20 mouse cellular contexts compared by ENCODE assay signal in the genomic region with DNA sequence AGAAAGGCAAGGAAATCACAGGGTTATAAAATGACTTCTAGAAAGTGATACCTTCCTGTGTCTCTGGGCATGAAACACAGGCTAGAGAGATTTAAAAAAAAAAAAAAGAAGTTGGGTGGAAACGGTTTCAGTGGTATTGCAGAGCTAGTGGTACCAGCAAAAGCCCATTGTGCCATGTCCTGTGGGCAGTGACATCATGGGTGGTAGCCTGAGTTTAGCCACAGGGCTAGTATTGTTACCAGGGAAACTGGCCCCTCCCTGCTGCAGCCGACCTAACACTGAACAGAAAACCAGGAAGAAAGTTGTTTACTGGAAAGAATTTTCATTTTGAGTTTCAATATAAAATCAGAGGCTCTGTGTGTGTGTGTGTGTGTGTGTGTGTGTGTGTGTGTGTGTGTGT.
DNase-seq lines count a peak whose midpoint lies in the region; ATAC-seq and TF ChIP-seq lines count a peak whose summit lies in the region.
"Had no signal": no experiment of that assay in that cellular context is flagged by ENCODE, and none has a peak within 500 bp of the region (broad histone marks: within the 10 kb centered on the region; RNA-seq: fewer than 3 reads in every experiment).

No protein-coding gene starts in this region.

- 37% methylated on average over 2 of the region's 2 CpGs for WGBS in lung, adult 2 months

- no peaks in the 10 kb centered on the region for H3K4me1 ChIP-seq in lung, adult 2 months (ENCODE audit: control insufficient read depth, insufficient read depth, low read length)
- H3K4me1 ChIP-seq: embryonic facial prominence, embryonic 13.5 days; neural tube, embryonic 15.5 days had no signal

- ATAC-seq in hematopoietic stem cell, adult 5-6 weeks (replicated peaks in 1 of 2; ENCODE audit: insufficient read depth in 1 of 2, low FRiP score in 2 of 2, low TSS enrichment in 1 of 2, low read depth in 1 of 2, poor library complexity in 2 of 2, severe bottlenecking in 2 of 2) = peak; percentile 90 to 96; a peak in 3 of 4 replicates
- peak; percentile 98 for ATAC-seq in megakaryocyte, adult 5-6 weeks (ENCODE audit: poor library complexity, severe bottlenecking)
- no peak for ATAC-seq in frontal cortex, adult (ENCODE audit: low TSS enrichment)

- peak; percentile 26 to 35 for DNase-seq in lung, adult 18-20 months
- no peak for DNase-seq in lung, adult 2 months
- DNase-seq in left cerebral cortex, postnatal 25 days (ENCODE audit: low spot score in 2 of 2) = no peak
- DNase-seq in cerebellum, adult 11 months = no peak
- no peak for DNase-seq in cerebellum, adult 9-10 months
- DNase-seq: adrenal gland, adult 8-10 months; cerebellum, adult 18-20 months; gastrocnemius, postnatal 36 days; heart, postnatal 4 days; kidney, adult 2 months; kidney, postnatal 14 days; lung, embryonic 14.5 days; right cerebral cortex, postnatal 4 days; thymus, adult 18-20 months had no signal

- TF ChIP-seq POLR2A in lung, adult 2 months (IDR thresholded peaks at IDR 0.05; ENCODE audit: borderline replicate concordance, extremely low read depth, low read depth, low read length) = no peak

- intact Hi-C loops in left cerebral cortex, postnatal 25 days (cut with DNase I) = no loop called here

- TF ChIP-seq CTCF in lung, adult 2 months (IDR thresholded peaks at IDR 0.05; ENCODE audit: insufficient read depth, low read length) = no peak

- no peak overlapping the region for H3K4me3 ChIP-seq in lung, adult 2 months (replicated peaks; ENCODE audit: extremely low read depth, low read depth, low read length)
- H3K4me3 ChIP-seq: embryonic facial prominence, embryonic 13.5 days; midbrain, embryonic 10.5 days; neural tube, embryonic 15.5 days had no signal

Comparison
In these comparisons a context has a peak if more than half of its experiments do, and no peak if none do; other contexts are left out.
1. DNase-seq: peak in lung, adult 18-20 months (2 of 2); none in lung, adult 2 months (single experiment), left cerebral cortex, postnatal 25 days (0 of 2), cerebellum, adult 11 months (single experiment) and cerebellum, adult 9-10 months (single experiment).